Mouse (Mus musculus) telencephalon, adult 2 months (tissue): ENCODE measurements at regions not wholly inside any gene's neighbourhood (a gene's known extent, or its start where the extent isn't known, plus 50 kb on each side); places are given as distances from the start of the nearest gene placed in this dataset.
"Not testable (repeated sequence)": the region's sequence is repeated elsewhere in the genome, so short reads cannot be mapped to it uniquely, and the experiment has no call there.

Experiments
- DNase-seq: peaks from one replicate; pipeline ENCODE4 v3.0.0-alpha.2; 2011; ENCODE audit warnings: low read depth, low spot score

DNA sequence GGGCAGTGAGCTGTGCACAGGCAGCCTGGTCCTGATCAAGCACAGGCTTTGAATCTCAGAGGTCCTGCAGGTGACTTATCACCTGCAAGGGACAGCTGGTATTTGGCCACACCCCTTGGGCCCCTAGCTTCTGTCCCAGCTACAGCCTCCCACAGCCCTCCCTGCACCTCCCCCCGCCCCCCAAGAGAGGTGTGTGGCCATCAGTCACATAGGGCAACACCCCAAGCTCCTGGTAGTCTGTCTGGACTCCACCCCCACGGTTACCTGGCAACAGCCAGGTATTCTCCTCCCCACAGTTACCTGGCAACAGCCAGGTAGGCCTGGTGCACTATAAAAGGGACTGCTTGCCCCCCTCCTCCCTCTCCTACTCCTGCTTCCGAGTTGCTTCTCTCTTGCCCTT lies 98.0 kb downstream of the H2al2a start:
- no peak for DNase-seq

DNA sequence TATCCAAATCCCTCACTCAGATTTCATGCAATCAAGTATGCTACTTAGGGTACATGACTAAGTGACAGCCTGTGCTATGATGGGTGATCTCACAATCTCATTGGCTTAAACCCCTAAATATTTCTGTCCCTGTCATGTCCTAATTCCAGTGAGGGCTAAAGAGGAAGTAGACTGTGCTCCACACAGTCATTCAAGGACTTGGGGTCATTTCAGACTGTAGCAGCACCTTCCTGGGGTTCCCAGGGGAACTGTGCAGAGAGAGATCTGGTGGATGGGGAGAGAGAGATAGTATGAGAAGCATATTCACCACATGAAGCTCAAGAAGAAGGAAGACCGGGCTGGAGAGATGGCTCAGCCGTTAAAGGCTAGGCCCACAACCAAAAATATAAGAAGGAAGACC lies 100.7 kb downstream of the H2al2a start:
- DNase-seq = no peak

DNA sequence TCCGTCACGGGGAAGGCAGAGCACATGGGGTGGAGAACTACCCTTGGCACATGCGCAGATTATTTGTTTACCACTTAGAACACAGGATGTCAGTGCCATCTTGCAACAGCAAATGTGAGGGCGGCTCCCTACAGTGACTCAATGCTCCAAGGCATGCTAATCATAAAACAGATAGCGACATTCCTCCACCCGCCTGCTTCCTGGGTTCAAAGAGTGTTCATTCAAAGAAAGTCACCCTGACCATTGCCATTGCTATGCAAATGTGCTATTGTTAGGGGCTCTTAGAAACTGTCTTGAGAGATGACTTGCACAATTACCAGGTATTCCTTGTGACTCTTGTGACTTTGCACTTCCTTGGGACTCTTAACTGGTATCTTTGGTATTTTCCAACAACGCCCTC lies 104.1 kb downstream of the H2al2a start:
- DNase-seq = not testable (repeated sequence)

DNA sequence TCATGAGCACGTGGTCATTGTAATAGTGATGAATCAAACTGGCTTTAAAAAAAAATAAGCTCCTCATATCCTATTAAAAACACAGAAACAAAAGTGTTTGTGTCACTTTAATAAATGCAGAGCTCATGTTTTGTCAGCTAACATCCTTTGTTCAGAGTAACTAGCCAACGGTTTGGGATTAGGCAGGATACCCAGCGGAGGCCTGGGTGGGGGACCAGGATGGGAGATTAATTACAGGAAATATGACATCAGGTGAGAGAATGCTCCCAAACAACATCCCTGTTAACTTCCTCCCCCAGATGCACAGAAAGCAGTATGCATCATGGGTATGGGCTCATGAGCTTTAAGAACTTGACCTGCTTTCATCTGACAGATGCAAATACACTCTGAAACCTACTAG lies 109.1 kb downstream of the H2al2a start:
- no peak for DNase-seq

DNA sequence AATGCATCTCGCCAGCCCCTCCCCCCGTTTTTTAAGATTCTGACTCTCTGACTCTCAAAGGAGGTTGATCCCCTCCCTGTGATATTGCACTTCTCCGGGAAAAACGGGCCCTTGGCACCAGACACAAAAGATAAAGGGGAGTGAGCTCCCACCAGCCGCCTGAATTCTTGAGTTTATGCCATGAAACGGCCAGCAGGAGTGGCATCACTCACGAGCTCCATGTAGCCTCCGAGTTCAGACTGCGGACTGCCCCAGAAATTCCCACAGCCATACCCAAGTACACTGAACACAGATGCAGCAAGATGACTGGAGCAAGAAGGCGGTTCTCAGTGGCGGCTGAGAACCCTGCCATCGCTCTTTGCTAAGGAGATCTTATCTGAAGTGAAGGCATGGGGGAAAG lies 114.4 kb downstream of the H2al2a start:
- no peak for DNase-seq

DNA sequence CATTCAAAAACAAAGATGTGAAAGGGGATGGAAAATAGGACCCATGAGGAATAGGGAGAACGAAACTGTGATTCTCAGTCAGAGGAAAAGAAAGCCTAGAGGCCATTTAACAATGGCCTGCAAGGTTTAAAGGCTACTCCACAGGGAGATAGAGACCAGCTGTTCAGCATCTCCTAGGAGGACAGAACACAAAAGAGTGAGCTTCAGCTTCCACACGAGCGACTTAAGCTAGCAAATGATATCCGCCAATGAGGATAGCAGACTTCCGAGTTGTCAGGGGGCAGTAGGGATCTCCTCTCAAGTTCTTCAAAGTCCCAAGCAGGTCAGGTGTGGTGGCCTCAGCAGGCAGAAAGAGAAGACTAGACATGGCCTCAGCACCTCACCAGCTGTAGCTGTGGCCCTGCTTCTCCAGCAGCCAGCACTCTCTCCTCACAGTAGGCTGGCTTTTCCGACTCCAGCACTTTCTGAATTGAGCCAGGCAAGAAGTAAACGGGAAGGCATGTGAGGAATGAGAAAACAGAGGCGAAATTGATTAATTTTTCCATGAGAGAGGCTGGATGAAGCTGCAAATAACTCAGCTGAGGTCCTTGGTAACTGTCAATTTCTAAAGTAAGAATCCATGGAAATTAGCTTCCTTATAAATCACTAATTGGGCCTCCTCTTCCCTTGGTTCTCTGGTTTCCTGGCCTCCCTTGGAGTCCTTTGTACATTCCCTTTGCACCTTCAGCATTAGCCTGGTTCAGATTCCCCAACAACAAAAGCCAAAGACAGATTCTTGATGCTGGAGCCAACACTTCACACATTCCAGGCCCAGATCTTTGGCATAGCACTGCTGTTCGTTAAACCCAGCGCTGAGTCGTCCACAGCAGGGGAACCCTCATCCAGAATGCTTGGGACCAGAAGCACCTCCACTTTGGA lies 115.7 kb downstream of the H2al2a start:
- DNase-seq = no peak

DNA sequence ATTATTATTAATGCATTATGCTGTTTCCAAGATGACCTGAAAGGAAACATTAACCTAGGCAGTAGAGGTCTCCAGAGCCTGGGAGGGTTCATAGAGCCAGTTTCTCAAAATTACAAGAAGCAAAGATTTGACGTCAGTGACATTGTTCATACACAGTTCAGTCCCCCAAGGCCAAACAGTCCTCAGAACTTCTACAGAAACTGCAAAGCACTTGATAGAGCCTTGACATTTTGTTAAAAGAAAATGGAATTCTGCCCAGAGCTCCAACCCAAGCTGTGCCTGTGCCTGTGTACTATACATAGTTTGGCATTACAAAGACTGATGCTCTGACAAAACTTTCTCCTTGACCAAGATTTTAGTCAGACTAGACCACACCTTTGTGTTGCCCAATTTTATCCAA lies 118.9 kb downstream of the H2al2a start:
- no peak for DNase-seq

DNA sequence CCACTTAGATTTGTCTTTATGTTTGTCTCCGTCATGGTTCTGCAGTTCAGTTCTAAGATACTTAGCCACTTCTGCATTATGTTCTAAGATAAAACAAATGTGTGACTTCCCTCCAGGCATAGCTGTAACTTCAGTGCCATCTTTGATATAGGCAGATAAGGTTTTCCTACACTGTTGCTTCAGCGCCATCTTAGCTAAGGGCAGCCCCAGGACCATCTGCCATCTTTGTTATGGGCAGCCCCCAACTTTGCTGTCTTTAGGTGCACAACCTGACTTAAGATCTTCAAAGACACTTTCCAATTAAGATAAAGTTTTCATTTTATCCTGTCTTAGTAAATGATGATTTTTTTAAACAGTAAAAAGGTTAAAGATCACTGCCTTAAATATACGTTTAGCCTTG lies 119.8 kb downstream of the H2al2a start:
- no peak for DNase-seq

DNA sequence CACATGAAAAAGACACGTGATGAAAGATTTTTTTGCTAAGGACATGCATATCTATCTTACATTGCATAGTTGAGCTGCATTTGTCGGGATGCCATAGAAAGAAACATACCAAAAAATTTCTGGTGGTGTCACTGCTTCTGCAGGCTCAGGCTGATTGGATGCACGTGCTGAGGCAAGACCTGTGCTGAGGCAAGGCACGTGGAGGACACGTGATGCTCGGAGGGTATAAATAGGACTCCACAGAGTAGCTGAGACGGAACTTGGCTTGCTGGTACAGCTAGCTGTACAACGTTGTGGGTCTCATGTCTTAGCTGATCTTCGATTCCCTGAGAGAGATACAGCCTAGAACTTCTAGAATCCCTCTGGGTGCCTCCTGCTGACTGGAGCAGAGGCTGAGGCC lies 120.6 kb downstream of the H2al2a start:
- DNase-seq = no peak

DNA sequence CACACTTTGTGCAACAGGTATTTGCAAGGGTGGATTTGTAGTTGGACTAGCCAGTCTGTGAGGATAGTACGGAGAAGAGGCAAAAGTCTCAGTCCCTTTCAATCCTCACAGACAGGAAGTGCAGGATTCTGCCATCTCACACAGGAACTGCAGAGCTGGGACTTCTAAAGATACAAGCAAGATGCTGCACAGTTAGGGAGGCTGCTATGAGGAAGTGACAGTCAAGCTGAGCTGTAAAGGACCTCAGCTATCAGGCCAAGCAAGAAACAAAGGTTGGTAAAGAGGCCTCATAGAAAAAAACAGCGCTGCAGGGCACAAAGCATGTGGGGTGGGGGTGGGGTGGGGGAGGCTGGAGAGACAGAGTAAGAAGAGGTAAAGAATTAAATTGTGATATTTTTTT lies 126.2 kb downstream of the H2al2a start:
- DNase-seq = no peak

DNA sequence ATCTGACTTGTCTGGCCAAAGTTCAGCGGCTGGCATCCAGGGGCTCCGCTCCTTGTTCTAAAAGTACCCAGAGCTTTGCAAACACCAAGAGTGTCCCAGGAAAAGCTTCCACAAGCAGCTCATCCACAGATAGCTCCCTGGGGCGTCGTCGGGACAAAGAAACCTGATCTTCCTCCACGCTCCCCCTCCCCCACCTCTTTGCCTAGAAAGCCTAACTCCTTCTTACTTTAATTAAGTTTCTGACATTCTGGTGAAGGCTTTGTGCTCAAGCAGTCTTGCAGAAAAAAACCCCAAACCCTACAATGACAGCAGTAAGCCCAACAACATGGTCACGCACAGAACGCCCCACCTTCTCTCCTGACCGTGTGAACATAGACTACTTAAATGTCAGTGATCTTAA lies 128.6 kb downstream of the H2al2a start:
- DNase-seq = no peak

DNA sequence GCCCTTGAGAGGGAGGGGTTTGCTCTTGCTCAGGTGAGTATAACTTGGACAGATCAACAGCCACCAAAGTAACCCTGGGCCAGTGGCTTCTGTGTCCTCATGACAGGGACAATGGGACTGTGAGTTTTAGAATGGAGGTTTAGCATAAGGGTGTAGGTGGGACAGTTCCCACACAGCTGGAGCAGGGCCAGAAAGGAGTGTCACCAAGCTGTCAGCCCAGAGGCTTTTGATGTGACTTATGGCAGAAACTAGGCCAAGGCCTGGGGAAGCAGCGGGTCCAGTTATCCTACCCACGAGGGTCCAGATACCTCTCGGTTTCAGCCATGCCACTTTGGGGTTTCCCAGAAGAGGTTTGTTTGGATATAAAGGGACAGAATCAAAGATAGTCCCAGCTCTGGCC lies 129.4 kb downstream of the H2al2a start:
- DNase-seq = no peak

DNA sequence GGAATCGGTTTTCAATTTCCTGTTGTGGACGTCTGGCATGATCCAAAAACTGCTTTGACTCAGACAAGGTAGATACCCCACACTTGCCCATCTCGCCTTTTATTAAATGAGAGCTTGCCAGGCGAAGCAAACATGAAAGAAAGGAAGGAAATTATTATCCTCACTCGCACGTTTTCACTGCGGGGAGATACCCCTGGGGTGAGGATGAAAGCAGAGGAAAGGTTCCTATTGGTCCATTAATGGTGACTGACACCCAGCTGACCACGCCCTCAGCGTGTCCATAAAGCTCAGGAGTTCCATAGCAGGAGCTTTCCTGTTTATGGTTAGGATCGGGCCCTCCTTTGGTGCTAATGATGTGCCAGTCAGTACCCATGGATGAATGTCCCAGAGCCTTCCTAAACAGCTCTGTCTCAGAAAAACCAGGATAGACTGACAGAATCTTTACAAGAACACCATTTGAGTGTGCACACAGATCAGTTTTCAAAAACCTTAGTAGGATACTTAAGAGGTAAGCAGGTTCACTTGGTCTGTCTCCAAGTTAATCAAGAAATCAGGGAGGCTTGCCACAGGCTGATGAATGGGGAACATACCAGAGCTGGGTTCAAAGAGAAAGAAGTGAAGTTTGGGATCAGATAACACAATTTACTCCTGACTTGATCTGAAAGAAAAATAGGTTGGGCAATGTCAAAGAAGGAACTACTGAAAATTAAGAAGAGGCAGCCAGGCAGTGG lies 130.7 kb upstream of the Nebl start:
- no peak for DNase-seq

DNA sequence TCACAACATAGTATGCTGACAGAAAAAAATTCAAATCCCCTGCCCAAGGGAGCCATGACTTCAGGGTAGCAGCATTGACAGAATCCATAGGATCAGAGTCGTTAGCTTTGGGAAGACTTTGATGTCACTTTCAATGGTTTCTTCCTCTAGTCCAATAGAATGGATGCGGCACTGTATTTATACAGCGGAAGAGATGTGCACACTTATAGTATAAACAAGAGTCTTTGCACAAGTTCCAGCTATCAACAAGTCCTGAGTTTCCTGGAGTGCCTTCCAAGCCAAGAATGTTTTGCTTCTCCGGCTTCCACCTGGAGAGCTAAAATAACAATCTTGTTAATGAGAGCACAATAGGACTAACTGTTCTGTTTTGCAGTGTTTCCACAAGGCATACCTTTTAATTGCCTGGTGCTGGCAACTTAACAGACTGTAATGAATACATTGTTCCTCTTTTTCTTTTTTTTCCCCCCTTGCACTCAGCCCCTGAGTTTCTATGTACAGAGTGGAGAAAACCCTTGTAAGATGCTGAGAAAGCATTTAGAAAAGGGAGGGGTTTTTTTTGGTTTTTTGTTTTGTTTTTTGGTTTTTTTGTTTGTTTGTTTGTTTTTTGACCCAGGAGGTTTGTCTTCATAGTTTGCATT lies 129.8 kb upstream of the Nebl start:
- DNase-seq = no peak

DNA sequence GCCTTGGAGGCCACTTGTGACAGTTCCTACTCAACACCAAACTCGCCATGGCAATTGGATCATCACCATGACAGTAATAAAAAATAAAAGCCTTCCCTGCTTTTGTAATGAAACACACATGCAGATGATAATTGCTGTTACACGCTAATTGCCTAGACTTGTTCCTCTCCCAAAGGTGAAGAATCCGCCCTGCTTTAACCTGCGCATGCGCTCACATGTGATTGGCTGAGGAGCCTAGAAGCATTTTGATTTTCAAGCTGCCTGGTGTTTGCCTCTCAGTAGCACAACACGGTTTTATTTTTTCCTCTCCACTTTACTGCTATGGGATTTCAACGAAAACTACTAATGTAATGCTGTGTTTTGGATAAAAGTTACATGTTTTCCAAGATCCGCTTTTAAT lies 128.0 kb upstream of the Nebl start:
- DNase-seq = no peak

DNA sequence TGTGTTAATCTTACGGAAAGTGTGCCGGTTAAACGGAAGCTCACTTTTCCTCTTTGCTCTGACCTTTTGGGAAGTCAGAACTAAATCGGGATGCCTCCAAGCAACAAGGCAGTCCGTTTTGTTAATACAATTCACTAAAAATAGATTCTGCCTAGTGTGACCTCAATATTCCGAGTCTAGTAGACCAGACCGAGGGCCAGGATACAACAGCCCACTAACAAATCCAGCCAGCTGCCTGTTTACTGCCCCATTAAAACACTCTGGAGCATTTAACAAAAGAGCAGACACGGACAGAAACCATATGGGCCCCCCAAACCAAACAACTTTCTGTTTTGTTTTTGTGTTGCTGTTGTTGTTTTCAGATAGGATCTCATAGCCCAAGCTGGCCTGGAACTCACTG lies 127.1 kb upstream of the Nebl start:
- no peak for DNase-seq

DNA sequence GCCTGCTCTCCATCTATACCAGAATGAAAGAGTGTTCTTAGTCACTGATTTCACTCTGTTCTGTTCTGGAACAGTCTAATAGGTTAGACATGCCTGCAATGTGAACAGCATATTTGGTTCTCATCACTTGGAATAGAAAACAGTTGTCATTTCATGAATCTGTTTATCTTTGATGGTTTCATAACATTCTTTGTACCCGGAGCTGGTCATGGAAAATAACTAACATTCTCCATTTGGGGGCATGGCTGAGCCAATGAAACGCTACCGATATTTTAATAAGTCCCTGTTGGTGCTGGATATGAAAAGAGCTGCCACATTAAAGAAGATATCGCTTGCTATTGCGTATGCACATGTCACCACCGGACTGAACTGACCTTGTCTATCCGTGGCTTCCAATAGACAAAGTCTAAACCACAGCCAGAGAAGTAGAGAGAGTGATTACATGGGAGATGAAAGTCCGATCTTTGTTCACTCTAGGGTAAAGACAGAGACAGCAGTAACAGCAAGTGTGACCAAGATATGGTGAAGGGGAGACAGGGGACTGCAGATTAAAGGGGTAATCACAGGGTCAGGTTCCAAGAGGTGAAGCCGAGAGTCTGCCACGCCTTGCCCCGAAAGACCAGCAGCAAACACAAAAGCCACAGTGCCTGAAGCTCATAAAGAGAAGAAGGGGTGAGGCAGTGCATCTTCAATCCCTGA lies 124.5 kb upstream of the Nebl start:
- DNase-seq = no peak

DNA sequence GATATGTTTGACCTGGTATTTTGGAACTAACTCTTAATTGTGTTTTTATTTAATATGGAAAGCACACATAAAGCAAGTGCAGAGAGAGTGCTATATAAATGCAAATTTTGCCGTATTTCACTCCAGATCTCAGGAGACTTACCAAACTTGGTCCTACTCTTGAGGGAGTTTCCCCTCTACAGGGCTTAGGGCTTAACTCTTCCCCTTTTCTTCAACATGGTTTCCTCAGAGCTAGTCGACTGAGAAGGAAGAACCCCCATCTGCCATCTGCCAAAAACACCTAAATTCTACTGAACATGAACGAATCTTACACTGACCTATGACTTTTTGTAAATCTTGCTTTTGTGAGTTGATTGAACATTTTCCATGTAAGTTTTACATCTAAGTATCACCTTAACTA lies 122.8 kb upstream of the Nebl start:
- no peak for DNase-seq

DNA sequence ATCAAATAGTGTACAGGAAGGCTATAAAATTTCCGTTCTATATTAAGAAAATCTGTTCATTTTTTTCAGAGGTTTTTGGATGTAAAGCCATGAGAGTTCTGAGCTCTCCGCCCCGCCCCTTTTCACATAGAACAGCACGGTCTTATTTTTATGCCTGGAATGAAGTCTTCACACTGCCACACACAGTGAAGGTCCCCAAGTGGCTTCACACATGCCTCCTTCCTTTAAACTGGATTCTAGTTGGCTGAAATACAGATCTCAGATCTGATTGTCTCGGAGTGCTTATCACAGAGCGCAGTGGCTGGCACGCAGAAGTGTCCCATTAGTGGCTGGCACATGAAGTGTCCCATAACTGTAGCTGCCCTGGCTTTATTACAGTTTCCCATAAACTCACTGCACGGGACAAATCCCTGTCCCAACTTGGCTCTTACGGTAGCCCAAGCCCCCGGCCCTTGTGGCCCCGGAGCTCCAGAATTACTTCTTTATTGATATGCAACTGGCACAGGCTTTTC lies 122.3 kb upstream of the Nebl start:
- DNase-seq = no peak

DNA sequence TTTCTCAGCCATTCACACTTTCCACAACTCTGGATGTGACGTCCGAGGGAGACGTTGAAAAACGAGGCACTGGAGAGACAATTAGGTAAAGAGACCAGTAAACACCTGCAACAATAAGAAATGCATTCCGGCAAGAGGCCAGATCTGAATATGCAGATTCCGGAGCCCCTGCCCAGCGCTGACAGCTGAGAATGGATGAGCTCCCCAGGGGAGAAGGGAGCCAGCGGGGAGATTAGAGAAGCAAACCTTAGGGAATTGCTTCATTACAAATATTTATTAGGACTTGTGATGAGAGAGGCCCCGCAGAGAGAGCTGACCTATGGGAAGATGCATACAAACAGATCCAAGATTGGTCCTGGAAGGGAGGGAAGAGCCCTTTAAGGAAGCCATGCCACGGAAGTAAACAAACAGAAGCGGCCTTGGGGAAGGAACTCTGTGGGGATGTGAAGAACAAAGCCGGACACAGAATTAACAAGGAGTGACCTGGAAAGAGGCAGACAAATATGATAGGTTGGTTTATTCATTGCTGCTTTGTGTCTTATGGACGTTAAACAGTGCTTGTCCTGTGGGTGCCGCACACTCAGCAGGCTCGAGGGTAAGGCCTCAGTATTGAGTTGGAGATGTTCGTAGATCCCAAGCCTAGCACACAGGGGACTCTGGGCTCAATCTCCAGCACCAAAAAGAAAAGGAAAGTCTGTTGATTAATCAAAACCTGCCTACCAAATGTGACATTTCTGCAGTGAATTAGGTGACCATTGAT lies 121.7 kb upstream of the Nebl start:
- DNase-seq = no peak

DNA sequence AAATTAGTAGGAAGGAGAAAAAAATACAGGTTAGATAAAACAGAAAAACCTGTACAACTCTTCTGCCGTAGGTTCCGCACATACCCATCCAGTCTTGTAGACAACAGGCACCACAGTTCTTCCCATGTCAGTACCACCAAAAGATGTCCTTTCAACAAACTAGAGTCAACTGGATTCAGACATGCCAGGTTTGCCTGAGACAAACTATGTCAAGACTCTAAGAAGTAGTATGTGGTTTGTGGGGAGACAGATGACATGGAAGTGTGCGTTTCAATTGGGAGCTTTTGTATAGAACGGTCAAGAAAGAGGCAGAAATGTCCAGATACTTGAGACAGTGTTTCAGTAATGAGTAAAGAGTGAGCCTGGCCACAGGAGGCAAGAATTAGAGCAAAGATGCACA lies 119.5 kb upstream of the Nebl start:
- no peak for DNase-seq
